Mouse (Mus musculus) erythroblast, embryonic 14.5 days (primary cell): Measurements from ENCODE around the gene Tsc22d1.

Experiments
- GATA1 ChIP-seq: IDR thresholded peaks from 2 replicates; pipeline ENCODE4 v1.6.1; 2012; ENCODE audit warnings: low read length, inconsistent platforms, mixed read lengths
- TAL1 ChIP-seq: IDR thresholded peaks from 3 replicates; pipeline ENCODE4 v1.6.1; 2012; ENCODE audit warnings: low read length, inconsistent platforms, mixed read lengths

DNA sequence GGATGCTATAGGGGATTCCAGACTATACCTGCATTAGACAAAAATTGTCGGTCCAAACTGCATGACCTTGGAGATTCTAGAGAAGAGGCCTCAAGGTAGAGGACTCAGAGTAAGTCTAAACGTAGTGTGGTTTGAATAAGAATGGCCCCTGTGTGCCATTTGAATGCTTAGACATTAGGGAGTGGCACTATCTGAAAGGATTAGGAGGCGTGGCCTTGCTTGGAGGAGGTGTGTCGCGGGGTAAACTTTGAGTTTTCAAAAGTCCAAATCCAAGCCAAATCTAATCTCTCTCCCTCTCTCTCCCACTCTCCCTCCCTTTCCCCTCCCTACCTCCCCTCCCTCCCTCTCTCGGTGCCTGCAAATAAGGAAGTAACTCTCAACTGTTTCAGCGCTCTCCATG lies 26.7 kb upstream of the Tsc22d1 start:
- TF ChIP-seq GATA1 (no peak), TAL1 (no peak)
